Mouse (Mus musculus) forebrain, embryonic 15.5 days (tissue): Measurements from ENCODE around the gene Lama5. TPM values are rescaled to one million over a fixed set of nuclear protein-coding genes. Genes with fewer than 3 reads are reported as not detected.

Source experiments
- ATAC-seq: fragments of 200-750 bp; cut with Nextera tagmentation; replicated peaks from 2 replicates; pipeline ENCODE4 v1.8.0; 2017; ENCODE audit warnings: mild to moderate bottlenecking, moderate TSS enrichment, moderate library complexity
- H3K27ac ChIP-seq: fragments of 300-500 bp; sonication (generic); replicated peaks from 2 replicates; pipeline ENCODE4 v1.5.1; 2015; ENCODE audit warnings: mild to moderate bottlenecking, inconsistent platforms
- H3K27me3 ChIP-seq: fragments of 300-500 bp; sonication (generic); 2 replicates; pipeline ENCODE4 v1.6.1; 2015; ENCODE audit warnings: inconsistent platforms
- H3K36me3 ChIP-seq: fragments of 300-500 bp; sonication (generic); 2 replicates; pipeline ENCODE4 v1.6.1; 2015; ENCODE audit warnings: mild to moderate bottlenecking, inconsistent platforms
- H3K4me1 ChIP-seq: fragments of 300-500 bp; sonication (generic); 2 replicates; pipeline ENCODE4 v1.6.1; 2015; ENCODE audit warnings: inconsistent platforms
- H3K4me2 ChIP-seq: fragments of 300-500 bp; sonication (generic); replicated peaks from 2 replicates; pipeline ENCODE4 v1.6.1; 2015; ENCODE audit warnings: mild to moderate bottlenecking, inconsistent platforms
- H3K4me3 ChIP-seq: fragments of 300-500 bp; sonication (generic); 2 replicates; pipeline ENCODE4 v1.5.1; 2015; ENCODE audit warnings: mild to moderate bottlenecking, inconsistent platforms
- H3K9ac ChIP-seq: fragments of 300-500 bp; sonication (generic); replicated peaks from 2 replicates; pipeline ENCODE4 v1.6.1; 2015; ENCODE audit warnings: mild to moderate bottlenecking, inconsistent platforms
- H3K9me3 ChIP-seq: fragments of 300-500 bp; sonication (generic); 2 replicates; pipeline ENCODE4 v1.6.1; 2016; ENCODE audit warnings: inconsistent platforms
- WGBS: fragments of 180-500 bp; shearing (Covaris S2); methylation state at CpG from one replicate; pipeline ENCODE4 v1.1.7; 2015; ENCODE audit warnings: mixed read lengths; 5-methylcytosine and 5-hydroxymethylcytosine counted together
- polyA plus RNA-seq: library from polyadenylated mRNA; unstranded; fragments of >200 nt; fragmentation: Nextera tagmentation; extraction: Ambion mirVana; gene quantifications from 2 replicates; pipeline ENCODE4 v1.2.1, GENCODE M21; 2015

Lama5 gene
- polyA plus RNA-seq, 1 experiment from 2014 or later, result 3.1 TPM

GRCm38 (mm10) chr2:180229129-180229528 lies 3.5 kb upstream of the Lama5 start:
- Histone ChIP-seq H3K4me3 (no peak overlapping the region), H3K27ac (no peak overlapping the region), H3K36me3 (no peaks in the 10 kb centered on the region), H3K27me3 (peaks cover 6% of the 10 kb centered on the region; the same call in 1 of the 2 replicates), H3K4me2 (no peak overlapping the region), H3K4me1 (peaks cover 36% of the 10 kb centered on the region), H3K9me3 (no peaks in the 10 kb centered on the region), H3K9ac (no peak overlapping the region)
- no peak for ATAC-seq
- WGBS, result 82% methylated on average over 3 of the region's 3 CpGs

GRCm38 (mm10) chr2:180228592-180228991 lies 2.9 kb upstream of the Lama5 start:
- no peak for ATAC-seq
- H3K4me3 ChIP-seq, result no peak overlapping the region
- peaks cover 6% of the 10 kb centered on the region; the same call in 1 of the 2 replicates for H3K27me3 ChIP-seq
- 68% methylated on average over 7 of the region's 7 CpGs for WGBS
- H3K4me1 ChIP-seq, result peaks cover 36% of the 10 kb centered on the region
- no peak overlapping the region for H3K27ac ChIP-seq
- no peaks in the 10 kb centered on the region for H3K36me3 ChIP-seq
- H3K9me3 ChIP-seq, result no peaks in the 10 kb centered on the region
- H3K9ac ChIP-seq, result no peak overlapping the region
- no peak overlapping the region for H3K4me2 ChIP-seq

- H3K9ac ChIP-seq, result no peak overlapping the region
- H3K4me1 ChIP-seq, result peaks cover 36% of the 10 kb centered on the region
- no peak overlapping the region for H3K4me3 ChIP-seq
- peaks cover 6% of the 10 kb centered on the region; the same call in 1 of the 2 replicates for H3K27me3 ChIP-seq
- no peak overlapping the region for H3K27ac ChIP-seq
- no peak for ATAC-seq
- H3K4me2 ChIP-seq, result no peak overlapping the region
- no peaks in the 10 kb centered on the region for H3K9me3 ChIP-seq
- 52% methylated on average over 6 of the region's 6 CpGs for WGBS
- H3K36me3 ChIP-seq, result no peaks in the 10 kb centered on the region
Observed at GRCm38 (mm10) chr2:180228060-180228458, 2.4 kb upstream of the Lama5 start.

- peak; percentile 39 for ATAC-seq
- Histone ChIP-seq H3K27ac (no peak overlapping the region), H3K9ac (no peak overlapping the region), H3K27me3 (peaks cover 6% of the 10 kb centered on the region; the same call in 1 of the 2 replicates), H3K36me3 (no peaks in the 10 kb centered on the region), H3K9me3 (no peaks in the 10 kb centered on the region), H3K4me1 (peaks cover 36% of the 10 kb centered on the region), H3K4me3 (no peak overlapping the region), H3K4me2 (peak overlapping the region; percentile 26)
- WGBS, result 1% methylated on average over 21 of the region's 21 CpGs
Observed at GRCm38 (mm10) chr2:180227262-180228059, 1.8 kb upstream of the Lama5 start.

- WGBS, result under 1% methylated on average over 55 of the region's 55 CpGs
- peak overlapping the region; percentile 58 for H3K4me3 ChIP-seq
- no peaks in the 10 kb centered on the region for H3K9me3 ChIP-seq
- peak overlapping the region; percentile 49 for H3K9ac ChIP-seq
- peak overlapping the region; percentile 98 for H3K4me2 ChIP-seq
- H3K27ac ChIP-seq, result no peak overlapping the region
- no peaks in the 10 kb centered on the region for H3K36me3 ChIP-seq
- ATAC-seq, result peak; percentile 23
- peaks cover 6% of the 10 kb centered on the region; the same call in 1 of the 2 replicates for H3K27me3 ChIP-seq
- peaks cover 39% of the 10 kb centered on the region for H3K4me1 ChIP-seq
Observed at GRCm38 (mm10) chr2:180225044-180225761, 456 bp downstream of the Lama5 start.

- WGBS, result 4% methylated on average over 12 of the region's 13 CpGs
- ATAC-seq, result no peak
- H3K4me1 ChIP-seq, result peaks cover 39% of the 10 kb centered on the region
Observed at GRCm38 (mm10) chr2:180224647-180225043, 1.0 kb downstream of the Lama5 start.

GRCm38 (mm10) chr2:180222250-180222649 lies 3.4 kb downstream of the Lama5 start:
- Histone ChIP-seq H3K4me3 (no peak overlapping the region), H3K36me3 (no peaks in the 10 kb centered on the region), H3K9me3 (no peaks in the 10 kb centered on the region), H3K4me1 (peaks cover 38% of the 10 kb centered on the region), H3K27ac (no peak overlapping the region), H3K27me3 (peaks cover 6% of the 10 kb centered on the region; the same call in 1 of the 2 replicates), H3K4me2 (no peak overlapping the region), H3K9ac (no peak overlapping the region)
- ATAC-seq, result no peak
- WGBS, result 11% methylated on average over 6 of the region's 6 CpGs

More at GRCm38 (mm10) chr2:180224647-180225043, 1.0 kb downstream of the Lama5 start:
- H3K27ac ChIP-seq, result no peak overlapping the region
- peak overlapping the region; percentile 58 for H3K4me3 ChIP-seq
- H3K9me3 ChIP-seq, result no peaks in the 10 kb centered on the region
- H3K9ac ChIP-seq, result no peak overlapping the region
- no peaks in the 10 kb centered on the region for H3K36me3 ChIP-seq
- peak overlapping the region; percentile 98 for H3K4me2 ChIP-seq
- peaks cover 6% of the 10 kb centered on the region; the same call in 1 of the 2 replicates for H3K27me3 ChIP-seq

- Histone ChIP-seq H3K9ac (no peak overlapping the region), H3K36me3 (no peaks in the 10 kb centered on the region), H3K27me3 (peaks cover 6% of the 10 kb centered on the region; the same call in 1 of the 2 replicates), H3K4me1 (peaks cover 30% of the 10 kb centered on the region), H3K9me3 (no peaks in the 10 kb centered on the region), H3K4me3 (no peak overlapping the region), H3K4me2 (no peak overlapping the region), H3K27ac (no peak overlapping the region)
- WGBS, result 87% methylated on average over 9 of the region's 9 CpGs
- no peak for ATAC-seq
Observed at GRCm38 (mm10) chr2:180221051-180221450, 4.6 kb downstream of the Lama5 start.

GRCm38 (mm10) chr2:180220165-180220564 lies 5.5 kb downstream of the Lama5 start:
- Histone ChIP-seq H3K27me3 (peaks cover 6% of the 10 kb centered on the region; the same call in 1 of the 2 replicates), H3K4me1 (peaks cover 21% of the 10 kb centered on the region), H3K27ac (no peak overlapping the region), H3K9me3 (no peaks in the 10 kb centered on the region), H3K9ac (no peak overlapping the region), H3K36me3 (no peaks in the 10 kb centered on the region), H3K4me2 (no peak overlapping the region), H3K4me3 (no peak overlapping the region)
- no peak for ATAC-seq
- 82% methylated on average over 9 of the region's 9 CpGs for WGBS

- ATAC-seq, result no peak
- Histone ChIP-seq H3K9me3 (no peaks in the 10 kb centered on the region), H3K27ac (no peak overlapping the region), H3K4me1 (peaks cover 14% of the 10 kb centered on the region), H3K4me2 (no peak overlapping the region), H3K36me3 (no peaks in the 10 kb centered on the region), H3K9ac (no peak overlapping the region), H3K27me3 (peaks cover 2% of the 10 kb centered on the region; the same call in 1 of the 2 replicates), H3K4me3 (no peak overlapping the region)
- 66% methylated on average over 15 of the region's 15 CpGs for WGBS
Observed at GRCm38 (mm10) chr2:180219145-180219943, 6.3 kb downstream of the Lama5 start.

GRCm38 (mm10) chr2:180218677-180219076 lies 7.0 kb downstream of the Lama5 start:
- no peak overlapping the region for H3K9ac ChIP-seq
- no peaks in the 10 kb centered on the region; the same call in 1 of the 2 replicates for H3K27me3 ChIP-seq
- ATAC-seq, result no peak
- peaks cover 14% of the 10 kb centered on the region for H3K4me1 ChIP-seq
- H3K4me2 ChIP-seq, result no peak overlapping the region
- 31% methylated on average over 5 of the region's 5 CpGs for WGBS
- no peaks in the 10 kb centered on the region for H3K36me3 ChIP-seq
- H3K27ac ChIP-seq, result no peak overlapping the region
- no peaks in the 10 kb centered on the region for H3K9me3 ChIP-seq
- H3K4me3 ChIP-seq, result no peak overlapping the region
